Mouse (Mus musculus) midbrain, embryonic 14.5 days (tissue): Measurements from ENCODE around the gene Slc15a1. TPM values are rescaled to one million over a fixed set of nuclear protein-coding genes. Genes with fewer than 3 reads are reported as not detected.
A peak's percentile ranks its signal among the peaks of the same experiment; 100 is the strongest.

Experiments
- ATAC-seq: fragments of 200-750 bp; cut with Nextera tagmentation; 2 replicates; pipeline ENCODE4 v1.8.0; 2017; ENCODE audit warnings: moderate number of reproducible peaks, moderate library complexity; ENCODE audit not compliant: low FRiP score, low TSS enrichment
- DNase-seq: peaks from one replicate; pipeline ENCODE4 v3.0.0-alpha.2; 2015
- H3K27ac ChIP-seq: fragments of 300-500 bp; sonication (generic); replicated peaks from 2 replicates; pipeline ENCODE4 v1.5.1; 2014; ENCODE audit warnings: mild to moderate bottlenecking, low read depth, low read length, moderate library complexity
- H3K27me3 ChIP-seq: fragments of 300-500 bp; sonication (generic); 2 replicates; pipeline ENCODE4 v1.6.1; 2014; ENCODE audit warnings: low read length, control low read depth, mixed read lengths; ENCODE audit not compliant: control insufficient read depth, insufficient read depth
- H3K36me3 ChIP-seq: fragments of 300-500 bp; sonication (generic); 2 replicates; pipeline ENCODE4 v1.6.1; 2014; ENCODE audit warnings: low read length, control low read depth; ENCODE audit not compliant: control insufficient read depth, insufficient read depth
- H3K4me1 ChIP-seq: fragments of 300-500 bp; sonication (generic); 2 replicates; pipeline ENCODE4 v1.6.1; 2014; ENCODE audit warnings: mild to moderate bottlenecking, antibody characterized with exemption, low read length, control low read depth; ENCODE audit not compliant: control insufficient read depth, insufficient read depth
- H3K4me2 ChIP-seq: fragments of 300-500 bp; sonication (generic); 2 replicates; pipeline ENCODE4 v1.6.1; 2014; ENCODE audit warnings: mild to moderate bottlenecking, low read length, moderate library complexity
- H3K4me3 ChIP-seq: fragments of 300-500 bp; sonication (generic); replicated peaks from 2 replicates; pipeline ENCODE4 v1.5.1; 2014; ENCODE audit warnings: low read depth, low read length
- H3K9ac ChIP-seq: fragments of 300-500 bp; sonication (generic); replicated peaks from 2 replicates; pipeline ENCODE4 v1.6.1; 2014; ENCODE audit warnings: mild to moderate bottlenecking, low read length, moderate library complexity
- H3K9me3 ChIP-seq: fragments of 300-500 bp; sonication (generic); 2 replicates; pipeline ENCODE4 v1.6.1; 2016; ENCODE audit warnings: low read length, control low read depth, mixed read lengths; ENCODE audit not compliant: control insufficient read depth
- WGBS: fragments of 180-500 bp; shearing (Covaris S2); extraction: QIAGEN DNeasy Blood & Tissue Kit; methylation state at CpG from one replicate; pipeline ENCODE4 v1.1.7; 2014; 5-methylcytosine and 5-hydroxymethylcytosine counted together
- polyA plus RNA-seq: library from polyadenylated mRNA; unstranded; fragments of >200 nt; fragmentation: Nextera tagmentation; extraction: Ambion mirVana; gene quantifications from 2 replicates; pipeline ENCODE4 v1.2.1, GENCODE M21; 2014

Gene Slc15a1
- polyA plus RNA-seq, 1 experiment from 2014 or later, result not detected

DNA sequence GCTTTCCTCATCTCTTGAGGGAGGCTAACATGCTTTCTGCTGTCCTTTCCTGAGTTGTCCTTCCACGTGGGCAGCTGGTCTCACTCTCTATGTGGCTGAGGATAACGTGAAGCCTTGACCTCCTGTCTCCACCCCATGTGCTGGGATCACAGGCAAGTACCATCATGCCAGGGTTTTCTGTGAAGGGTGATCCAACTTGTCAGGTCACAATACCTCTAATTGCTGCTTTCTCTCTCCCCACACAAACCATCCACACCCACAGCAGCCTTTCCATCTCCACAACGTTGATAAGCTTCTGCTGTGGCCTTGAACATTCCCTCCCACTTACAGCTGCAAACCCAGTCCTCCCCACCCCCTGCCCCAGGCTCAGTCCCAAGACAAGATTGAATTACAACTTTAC lies 51.9 kb downstream of the Slc15a1 start:
- no peak for ATAC-seq
- Histone ChIP-seq H3K4me1 (no peaks in the 10 kb centered on the region; the same call in 1 of the 2 replicates), H3K9ac (no peak overlapping the region), H3K4me3 (no peak overlapping the region), H3K4me2 (no peak overlapping the region), H3K9me3 (0 out of 2 replicates have a peak, but pooled peaks cover 4% of the 10 kb centered on the region), H3K36me3 (no peaks in the 10 kb centered on the region), H3K27ac (no peak overlapping the region), H3K27me3 (no peaks in the 10 kb centered on the region)
- WGBS, result 66% methylated on average over 3 of the region's 3 CpGs
- DNase-seq, result no peak

DNA sequence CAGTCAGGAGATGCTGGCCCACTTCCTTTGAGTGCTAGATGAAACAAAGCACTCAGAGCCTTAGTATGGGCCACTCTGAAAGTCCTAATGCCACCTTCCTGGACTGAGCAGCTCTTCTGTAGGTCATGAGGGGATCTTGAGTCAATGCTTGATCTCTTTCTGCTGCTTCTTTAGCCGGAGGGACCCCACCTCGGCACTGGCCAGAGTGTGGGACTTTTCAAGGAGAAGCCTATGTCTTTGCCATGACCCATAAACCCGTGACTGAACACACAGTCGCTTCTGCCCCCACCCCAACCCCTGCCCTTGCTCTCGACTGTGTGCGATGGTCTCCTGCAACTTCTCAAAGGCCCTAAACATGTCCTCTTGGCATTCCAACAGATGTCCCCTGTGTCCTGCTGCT lies 52.8 kb downstream of the Slc15a1 start:
- Histone ChIP-seq H3K9me3 (0 out of 2 replicates have a peak, but pooled peaks cover 4% of the 10 kb centered on the region), H3K27ac (no peak overlapping the region), H3K4me2 (no peak overlapping the region), H3K4me3 (no peak overlapping the region), H3K36me3 (no peaks in the 10 kb centered on the region), H3K27me3 (no peaks in the 10 kb centered on the region), H3K9ac (no peak overlapping the region), H3K4me1 (no peaks in the 10 kb centered on the region; the same call in 1 of the 2 replicates)
- ATAC-seq, result no peak
- no peak for DNase-seq
- 91% methylated on average over 6 of the region's 6 CpGs for WGBS

DNA sequence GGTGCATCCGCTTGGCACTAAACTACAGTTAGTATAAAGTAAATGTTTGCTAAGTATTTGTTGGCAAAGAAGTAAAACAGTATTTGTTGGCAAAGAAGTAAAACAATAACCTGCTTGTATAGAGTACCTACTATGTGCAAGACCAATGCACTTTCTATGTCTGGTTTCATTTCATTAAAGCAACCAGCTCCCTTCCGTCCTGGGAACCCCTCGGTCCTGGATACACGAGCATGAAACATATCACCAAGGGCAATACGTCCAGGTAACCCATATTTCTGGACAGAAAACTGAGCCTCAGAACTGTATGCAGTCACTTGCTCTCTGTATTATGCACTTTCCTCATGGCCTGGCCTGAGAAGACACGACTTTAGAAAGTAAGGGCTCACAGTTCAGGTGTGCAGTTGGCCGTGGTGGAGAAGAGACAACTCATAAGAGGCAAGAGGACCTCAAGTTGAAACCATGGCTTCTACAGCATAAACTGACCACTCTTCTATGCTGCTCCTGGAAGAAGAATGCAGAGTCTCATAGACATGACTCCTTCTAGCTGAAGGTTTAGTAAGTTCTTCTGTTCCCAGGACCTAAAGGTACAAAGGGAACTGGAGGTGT lies 53.5 kb downstream of the Slc15a1 start:
- WGBS, result 69% methylated on average over 7 of the region's 7 CpGs

DNA sequence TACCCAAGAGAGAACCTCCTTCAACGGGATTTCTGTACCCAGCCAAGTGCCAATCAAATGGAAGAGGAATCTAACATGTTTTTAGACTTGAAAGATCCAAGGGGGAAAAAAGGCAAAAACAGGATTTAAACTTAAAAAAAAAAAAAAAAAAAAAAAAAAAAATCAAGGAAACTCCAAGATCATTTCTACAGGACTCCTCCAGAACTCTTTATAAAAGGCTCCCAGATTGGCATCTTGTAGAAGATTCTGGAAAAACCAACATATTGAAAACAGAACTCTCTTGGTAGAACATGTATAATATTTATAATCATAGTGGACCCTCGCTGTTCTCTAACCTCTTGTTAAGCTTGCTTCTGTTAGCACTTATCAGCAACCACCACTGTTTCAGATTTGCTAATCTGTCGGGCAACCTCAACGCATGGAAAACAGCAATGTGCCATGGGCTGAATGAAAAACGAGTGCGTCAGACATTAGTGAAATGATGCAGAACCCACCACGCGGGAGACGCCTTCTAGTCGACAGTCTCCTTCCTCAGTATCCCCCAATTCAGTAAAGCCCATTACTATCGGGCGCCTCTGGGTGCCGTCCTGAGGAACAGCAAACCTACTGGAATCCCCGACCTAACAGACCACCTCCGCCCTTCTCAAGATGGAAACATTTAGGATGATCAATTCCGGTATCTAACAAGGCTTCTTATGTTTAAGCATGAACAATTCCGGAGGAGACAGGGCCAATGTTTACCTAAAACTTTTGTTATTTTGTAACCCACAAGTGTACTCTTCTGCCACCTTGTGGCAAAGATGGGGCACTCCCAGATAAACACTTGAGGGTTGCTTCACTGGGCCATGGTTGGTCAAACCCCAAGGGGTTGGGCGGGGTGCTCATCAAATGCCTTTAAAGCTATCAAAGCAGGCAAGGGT lies 54.3 kb downstream of the Slc15a1 start:
- Histone ChIP-seq H3K27me3 (no peaks in the 10 kb centered on the region), H3K4me2 (peak overlapping the region; percentile 24), H3K4me3 (no peak overlapping the region), H3K27ac (no peak overlapping the region), H3K36me3 (no peaks in the 10 kb centered on the region), H3K9ac (no peak overlapping the region), H3K9me3 (0 out of 2 replicates have a peak, but pooled peaks cover 4% of the 10 kb centered on the region), H3K4me1 (no peaks in the 10 kb centered on the region; the same call in 1 of the 2 replicates)
- 24% methylated on average over 18 of the region's 18 CpGs for WGBS
- DNase-seq (peak; percentile 84), ATAC-seq (peak; percentile 5; the same call in 1 of the 2 replicates)

More for the DNA sequence above, 53.5 kb downstream of the Slc15a1 start:
- DNase-seq, result no peak
- no peaks in the 10 kb centered on the region for H3K27me3 ChIP-seq
- no peak overlapping the region for H3K4me2 ChIP-seq
- no peaks in the 10 kb centered on the region for H3K36me3 ChIP-seq
- 0 out of 2 replicates have a peak, but pooled peaks cover 4% of the 10 kb centered on the region for H3K9me3 ChIP-seq
- H3K9ac ChIP-seq, result no peak overlapping the region
- H3K4me3 ChIP-seq, result no peak overlapping the region
- ATAC-seq, result no peak
- H3K4me1 ChIP-seq, result no peaks in the 10 kb centered on the region; the same call in 1 of the 2 replicates
- no peak overlapping the region for H3K27ac ChIP-seq

DNA sequence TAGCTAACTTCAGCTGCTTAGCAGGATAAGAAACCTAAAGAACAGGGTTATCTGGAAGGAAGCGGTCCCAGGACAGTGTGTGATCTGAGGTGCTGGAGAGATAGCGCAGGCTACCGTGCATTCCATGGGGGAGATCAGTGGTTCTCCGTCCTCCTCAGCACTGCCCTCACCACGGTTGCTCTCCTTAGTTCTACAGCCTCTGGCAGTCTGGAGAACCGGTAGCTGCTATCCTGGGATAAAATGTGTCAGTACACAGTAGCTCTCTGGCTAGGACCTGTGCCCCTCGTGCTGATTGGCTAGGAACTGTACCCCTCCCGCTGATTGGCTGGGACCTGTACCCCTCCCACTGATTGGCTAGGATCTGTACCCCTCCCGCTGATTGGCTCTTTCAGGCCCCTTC lies 58.1 kb downstream of the Slc15a1 start:
- H3K9ac ChIP-seq, result no peak overlapping the region
- H3K4me3 ChIP-seq, result peak overlapping the region; percentile 20
- H3K9me3 ChIP-seq, result no peaks in the 10 kb centered on the region
- ATAC-seq, result peak; percentile 91
- H3K36me3 ChIP-seq, result no peaks in the 10 kb centered on the region
- WGBS, result 12% methylated on average over 9 of the region's 9 CpGs
- peak overlapping the region; percentile 51 for H3K4me2 ChIP-seq
- H3K27me3 ChIP-seq, result no peaks in the 10 kb centered on the region
- H3K27ac ChIP-seq, result no peak overlapping the region
- H3K4me1 ChIP-seq, result no peaks in the 10 kb centered on the region; the same call in 1 of the 2 replicates
- DNase-seq, result peak; percentile 67

DNA sequence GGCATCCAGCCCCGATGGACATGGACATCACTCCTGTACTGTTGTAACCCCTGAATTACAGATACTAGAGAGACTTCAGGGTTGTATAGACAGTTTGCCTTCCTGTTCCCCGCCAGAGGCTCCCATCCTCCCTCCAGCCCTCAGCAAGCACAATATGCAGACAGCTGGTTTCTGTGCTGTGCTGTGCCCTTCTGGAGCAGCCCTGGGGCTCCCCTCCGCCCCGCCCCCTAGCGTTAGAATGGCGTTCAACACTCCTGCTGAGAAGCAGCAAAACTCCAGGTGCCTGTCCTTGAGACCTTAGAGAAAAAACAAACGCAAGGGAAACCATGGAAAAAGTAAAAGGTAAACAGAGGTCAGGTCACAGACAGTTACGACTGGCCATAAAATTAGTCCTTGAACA lies 59.9 kb downstream of the Slc15a1 start:
- Histone ChIP-seq H3K27me3 (no peaks in the 10 kb centered on the region), H3K36me3 (no peaks in the 10 kb centered on the region), H3K4me2 (no peak overlapping the region), H3K4me3 (no peak overlapping the region), H3K4me1 (no peaks in the 10 kb centered on the region), H3K27ac (no peak overlapping the region), H3K9me3 (no peaks in the 10 kb centered on the region), H3K9ac (no peak overlapping the region)
- DNase-seq, result peak; percentile 75
- no peak for ATAC-seq
- WGBS, result 23% methylated on average over 8 of the region's 8 CpGs

DNA sequence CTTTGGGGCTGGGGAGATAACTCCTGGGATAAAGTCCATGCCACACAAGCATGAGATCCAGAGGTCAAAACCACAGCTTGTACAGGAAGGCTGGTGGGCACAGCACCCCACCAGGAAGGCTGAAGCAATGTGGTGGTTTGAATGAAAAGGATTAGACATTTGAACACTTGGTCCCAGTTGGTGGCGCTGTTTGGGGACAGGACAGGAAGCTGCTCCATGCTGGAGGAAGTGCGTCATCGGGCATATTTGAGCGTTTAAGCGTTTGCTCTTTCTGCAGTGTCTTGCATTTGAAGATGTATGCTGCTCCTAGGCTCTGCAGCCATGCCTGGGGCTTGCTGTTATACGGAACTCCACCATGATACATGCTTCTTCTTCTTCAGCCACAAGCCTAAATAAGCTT lies 64.2 kb downstream of the Slc15a1 start:
- no peak overlapping the region for H3K9ac ChIP-seq
- no peaks in the 10 kb centered on the region for H3K27me3 ChIP-seq
- H3K4me2 ChIP-seq, result no peak overlapping the region
- ATAC-seq (no peak), DNase-seq (no peak)
- H3K36me3 ChIP-seq, result no peaks in the 10 kb centered on the region
- no peaks in the 10 kb centered on the region for H3K4me1 ChIP-seq
- no peak overlapping the region for H3K27ac ChIP-seq
- H3K9me3 ChIP-seq, result no peaks in the 10 kb centered on the region
- WGBS, result 94% methylated on average over 6 of the region's 6 CpGs
- H3K4me3 ChIP-seq, result no peak overlapping the region

DNA sequence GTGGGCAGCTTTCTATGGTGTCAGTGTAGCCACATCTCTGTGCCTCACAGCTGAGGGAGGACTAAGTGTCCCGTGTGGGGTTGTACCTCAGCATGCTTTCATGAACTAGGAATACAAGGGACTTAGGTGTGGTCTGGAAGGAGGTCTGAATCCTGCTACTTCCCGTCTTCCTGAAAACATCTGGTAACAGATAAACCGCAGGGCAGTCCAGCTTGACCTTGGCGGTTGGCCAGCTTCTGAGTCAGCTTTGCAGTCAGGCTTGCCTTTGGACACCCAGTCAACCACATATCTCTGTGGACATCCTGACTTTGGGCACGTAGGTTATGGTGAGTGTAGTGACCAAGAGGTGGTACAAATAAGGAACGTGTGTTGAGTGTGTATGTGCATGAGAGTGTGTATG lies 68.0 kb downstream of the Slc15a1 start:
- Histone ChIP-seq H3K27ac (no peak overlapping the region), H3K4me2 (no peak overlapping the region), H3K4me3 (no peak overlapping the region), H3K9me3 (no peaks in the 10 kb centered on the region), H3K4me1 (no peaks in the 10 kb centered on the region), H3K9ac (no peak overlapping the region), H3K36me3 (no peaks in the 10 kb centered on the region), H3K27me3 (no peaks in the 10 kb centered on the region)
- WGBS, result 88% methylated on average over 6 of the region's 6 CpGs
- ATAC-seq, result no peak
- no peak for DNase-seq
